Mouse (Mus musculus): Measurements from ENCODE around the gene Slc27a2.

- TF ChIP-seq CTCF (IDR thresholded peaks at IDR 0.05; ENCODE audit: insufficient read depth, low read depth, low read length) = no peak
- TF ChIP-seq POLR2A (IDR thresholded peaks at IDR 0.05; ENCODE audit: insufficient read depth, low read depth, low read length) = no peak
These were observed 46.8 kb downstream of the Slc27a2 start for GRCm38 (mm10) chr2:126599005-126599404.
